Mouse (Mus musculus) adipocyte (in vitro differentiated cells): Measurements from ENCODE around the gene Kcnk5.
A peak's percentile ranks its signal among the peaks of the same experiment; 100 is the strongest.

Source experiments
- DNase-seq: peaks from one replicate; pipeline ENCODE4 v3.0.0-alpha.2; 2016; ENCODE audit warnings: low spot score

Kcnk5 gene

DNA sequence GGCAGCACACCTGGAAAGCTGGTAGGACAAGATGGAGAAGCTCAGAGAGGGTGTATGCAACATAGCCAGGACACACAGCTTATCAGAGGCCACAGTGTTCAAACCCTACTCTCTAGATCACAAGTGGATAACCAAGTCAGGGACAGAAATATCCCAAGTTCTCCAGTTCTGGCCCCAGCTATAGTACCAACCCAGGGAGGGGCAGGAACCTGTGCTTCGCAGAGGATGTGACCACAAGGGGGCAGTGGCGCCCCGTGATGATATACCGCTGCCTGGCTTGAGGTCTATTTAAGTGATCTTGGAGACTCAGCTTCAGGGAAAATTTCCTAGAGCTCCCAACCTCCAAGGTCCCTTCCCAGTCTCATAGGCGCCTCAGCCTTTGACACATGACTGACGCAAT is 67.6 kb downstream of the Kcnk5 start:
- DNase-seq: peak; percentile 76

DNA sequence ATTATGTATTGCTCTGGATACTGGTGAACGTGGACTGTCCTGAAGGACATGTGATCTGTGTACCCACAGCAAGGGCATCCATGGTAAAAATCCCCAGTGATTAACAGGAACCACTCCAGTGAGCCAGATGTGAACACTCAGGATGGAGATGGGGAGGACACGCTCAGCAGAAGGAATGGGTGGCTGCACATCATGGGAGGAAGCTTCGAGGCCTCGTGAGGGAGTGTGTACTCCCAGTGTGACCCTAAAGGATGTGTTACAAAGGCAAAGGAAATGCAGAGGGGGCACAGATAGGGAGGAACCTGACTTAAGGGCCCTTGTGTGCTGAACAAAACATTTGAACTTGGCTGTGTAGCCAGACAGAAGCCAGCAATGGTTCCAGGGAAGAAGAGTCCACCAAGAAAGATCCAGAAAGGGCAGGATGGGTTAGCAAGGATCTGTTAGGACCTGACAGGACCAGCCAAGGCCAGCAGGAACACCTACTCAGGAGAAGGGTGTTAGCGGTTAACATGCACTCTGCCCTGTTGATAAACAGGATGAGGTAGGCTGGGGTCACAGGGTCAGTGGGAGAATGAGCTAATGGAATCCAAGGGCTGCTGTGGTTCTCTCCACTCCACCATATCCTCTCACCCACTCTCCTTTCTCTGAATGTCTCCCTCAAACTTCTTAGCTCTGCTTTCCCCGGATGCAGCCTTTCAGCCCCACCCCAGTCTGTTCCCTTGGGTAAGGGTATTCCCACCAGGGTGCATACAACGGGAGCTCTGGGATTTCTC is 68.2 kb downstream of the Kcnk5 start:
- DNase-seq: no peak

DNA sequence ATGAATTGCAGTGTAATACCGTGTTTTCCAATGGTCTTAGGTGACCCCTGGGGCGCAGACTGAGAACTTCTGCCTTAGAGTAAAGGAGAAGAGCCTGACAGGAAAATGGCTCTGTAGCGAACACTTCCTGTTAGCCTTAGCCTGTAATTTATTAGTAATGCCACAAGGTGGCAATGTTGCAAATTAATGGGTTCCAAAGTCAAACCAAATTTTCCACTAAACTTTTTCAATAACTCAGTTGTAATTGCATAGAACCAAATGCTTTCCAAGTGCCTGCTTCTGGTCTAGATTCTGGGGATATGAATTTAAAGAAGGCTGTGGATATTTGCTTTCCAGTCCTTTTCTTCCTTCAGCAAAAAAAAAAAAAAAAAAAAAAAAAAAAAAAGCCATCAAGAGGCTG is 69.4 kb downstream of the Kcnk5 start:
- DNase-seq: peak; percentile 8

DNA sequence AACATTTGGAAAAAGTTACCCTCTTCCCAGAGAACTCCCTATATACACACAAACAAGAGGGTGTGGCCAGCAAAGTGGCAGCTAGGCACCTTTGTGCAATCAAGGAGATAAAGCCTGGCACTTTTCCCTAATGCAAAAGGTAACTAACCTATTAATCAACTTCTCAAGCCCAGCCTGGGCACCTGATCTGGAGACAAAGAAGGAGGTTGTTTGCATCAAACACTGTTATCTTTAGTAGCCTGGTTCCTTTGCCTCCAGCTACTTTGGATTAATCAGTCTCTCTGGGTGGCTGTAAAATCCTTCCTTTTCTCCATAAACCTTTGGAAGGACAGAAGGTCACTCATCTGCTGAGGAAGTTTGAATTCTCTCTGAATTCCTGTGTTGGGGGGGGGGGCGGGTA is 70.7 kb downstream of the Kcnk5 start:
- DNase-seq: no peak

DNA sequence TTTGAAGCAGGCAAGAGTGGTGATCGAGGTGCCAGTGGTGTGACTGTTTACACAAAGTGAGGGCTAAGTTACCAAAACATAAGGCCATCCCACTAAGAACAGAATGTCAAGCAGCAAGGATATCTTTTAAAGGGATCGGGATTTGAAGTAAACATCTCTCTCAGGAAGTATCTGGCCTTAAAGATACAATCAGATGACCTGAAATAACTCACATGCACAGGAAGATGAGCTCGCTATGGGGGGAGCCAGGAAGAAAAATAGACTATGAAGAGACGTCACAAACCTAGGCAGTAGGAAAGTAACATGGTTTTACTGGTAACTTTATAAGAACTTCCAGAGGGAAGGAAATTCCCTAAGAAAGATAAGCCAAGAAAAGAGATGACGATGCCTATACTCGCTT is 75.3 kb downstream of the Kcnk5 start:
- DNase-seq: no peak

DNA sequence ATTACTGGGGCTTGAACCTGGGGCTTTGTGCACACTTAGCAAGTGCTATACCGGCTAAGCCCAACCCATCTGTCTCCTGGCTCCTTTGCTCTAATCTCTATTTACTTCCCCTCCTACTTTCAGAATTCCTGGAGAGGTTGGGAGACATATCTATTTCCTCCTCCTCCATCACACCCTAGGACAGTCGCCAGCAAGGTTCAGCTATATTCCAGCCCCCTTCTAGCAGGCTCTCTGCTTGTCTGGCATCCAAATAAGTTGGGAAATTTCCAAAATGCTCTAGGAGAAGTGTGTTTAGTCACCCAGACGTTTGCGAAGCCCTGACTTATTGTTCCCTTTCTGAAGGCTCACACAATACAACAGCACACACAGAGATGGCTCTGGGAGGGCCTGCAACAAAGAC is 78.4 kb downstream of the Kcnk5 start:
- no peak for DNase-seq

DNA sequence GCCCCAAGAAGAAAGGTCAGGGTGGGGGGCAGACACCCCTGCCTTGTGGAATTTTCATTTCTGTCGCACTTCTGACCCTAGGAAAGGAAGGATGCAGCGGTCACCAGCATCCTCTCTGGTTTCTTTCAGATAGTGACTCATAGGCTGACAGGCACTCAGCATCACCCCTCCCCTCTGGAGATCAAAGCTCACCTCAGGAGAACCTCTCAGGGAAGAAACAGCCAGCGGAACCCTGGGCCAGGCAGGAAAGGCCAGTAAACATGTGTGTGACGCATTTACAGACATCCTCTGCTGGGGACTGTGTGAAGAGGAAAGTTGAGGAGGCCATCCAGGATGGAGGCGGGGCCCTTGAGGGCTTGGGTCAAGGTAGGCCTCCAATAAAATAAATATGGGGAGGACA is 83.5 kb downstream of the Kcnk5 start:
- no peak for DNase-seq

DNA sequence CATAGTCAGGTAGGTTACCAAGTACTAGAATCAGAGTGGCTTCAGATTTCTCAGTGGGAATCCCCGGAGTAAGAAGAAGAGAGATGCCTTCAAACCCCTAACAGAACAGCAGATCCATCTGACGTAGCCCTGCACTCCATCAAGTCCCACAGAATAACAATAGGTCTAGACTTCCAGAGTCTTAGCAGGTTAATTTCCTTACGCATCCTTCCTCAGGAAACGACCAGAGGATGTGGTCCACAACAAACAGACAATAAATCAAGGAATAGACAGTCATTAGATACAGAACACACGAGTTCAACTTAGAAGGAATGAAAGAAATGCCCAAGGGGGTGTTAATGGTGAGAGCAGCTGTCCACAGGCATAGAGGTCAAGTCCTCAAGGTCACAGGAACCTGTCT is 86.7 kb downstream of the Kcnk5 start:
- no peak for DNase-seq

DNA sequence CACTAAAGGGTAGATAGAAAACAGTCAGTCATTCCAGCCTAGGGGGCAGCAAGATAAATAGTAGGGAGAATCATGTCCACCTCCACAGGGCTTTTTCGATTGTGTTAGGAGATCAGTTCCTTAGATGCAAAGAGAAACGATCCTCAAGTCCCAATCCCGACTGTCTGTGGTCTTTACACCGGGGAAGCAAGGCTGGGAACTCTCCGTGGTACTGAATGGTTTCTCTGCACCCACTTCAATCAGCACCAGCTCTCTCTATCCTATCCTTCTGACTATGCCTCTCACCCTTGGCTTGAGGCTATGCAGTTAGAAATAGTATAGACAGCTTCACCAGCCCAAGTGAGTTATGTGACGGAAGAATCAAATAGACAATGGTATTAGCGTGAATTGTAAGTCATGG is 88.1 kb downstream of the Kcnk5 start:
- peak; percentile 60 for DNase-seq
